Mouse (Mus musculus) midbrain, embryonic 11.5 days (tissue): ENCODE results near the gene Tbl1xr1. TPM values are rescaled to one million over a fixed set of nuclear protein-coding genes. Genes with fewer than 3 reads are reported as not detected.

ENCODE experiments used
- ATAC-seq: fragments of 200-750 bp; cut with Nextera tagmentation; 2 replicates; pipeline ENCODE4 v1.8.0; 2017; ENCODE audit warnings: moderate TSS enrichment, moderate library complexity; ENCODE audit not compliant: low FRiP score
- DNase-seq: peaks from one replicate; pipeline ENCODE4 v3.0.0; 2015; ENCODE audit warnings: low spot score; ENCODE audit errors: missing footprints
- H3K27ac ChIP-seq: fragments of 300-500 bp; sonication (generic); 2 replicates; pipeline ENCODE4 v1.5.1; 2014; ENCODE audit warnings: low read depth, low read length
- H3K27me3 ChIP-seq: fragments of 300-500 bp; sonication (generic); 2 replicates; pipeline ENCODE4 v1.6.1; 2014; ENCODE audit warnings: mild to moderate bottlenecking, low read length, moderate library complexity, mixed read lengths; ENCODE audit not compliant: control insufficient read depth, insufficient read depth
- H3K36me3 ChIP-seq: fragments of 300-500 bp; sonication (generic); 2 replicates; pipeline ENCODE4 v1.6.1; 2014; ENCODE audit warnings: mild to moderate bottlenecking, low read length, moderate library complexity, mixed read lengths; ENCODE audit not compliant: control insufficient read depth, insufficient read depth
- H3K4me1 ChIP-seq: fragments of 300-500 bp; sonication (generic); 2 replicates; pipeline ENCODE4 v1.6.1; 2014; ENCODE audit warnings: low read length; ENCODE audit not compliant: control insufficient read depth, insufficient read depth
- H3K4me2 ChIP-seq: fragments of 300-500 bp; sonication (generic); 2 replicates; pipeline ENCODE4 v1.6.1; 2014; ENCODE audit warnings: mild to moderate bottlenecking, moderate library complexity
- H3K4me3 ChIP-seq: fragments of 300-500 bp; sonication (generic); 2 replicates; pipeline ENCODE4 v1.5.1; 2014; ENCODE audit warnings: low read depth, low read length
- H3K9ac ChIP-seq: fragments of 300-500 bp; sonication (generic); 2 replicates; pipeline ENCODE4 v1.6.1; 2014; ENCODE audit warnings: low read length
- H3K9me3 ChIP-seq: fragments of 300-500 bp; sonication (generic); 2 replicates; pipeline ENCODE4 v1.6.1; 2016; ENCODE audit warnings: low read length; ENCODE audit not compliant: control insufficient read depth
- WGBS: fragments of 180-500 bp; shearing (Covaris S2); extraction: QIAGEN DNeasy Blood & Tissue Kit; methylation state at CpG from one replicate; pipeline ENCODE4 v1.1.7; 2014; 5-methylcytosine and 5-hydroxymethylcytosine counted together
- polyA plus RNA-seq: library from polyadenylated mRNA; unstranded; fragments of >200 nt; fragmentation: Nextera tagmentation; extraction: Ambion mirVana; gene quantifications from 2 replicates; pipeline ENCODE4 v1.2.1, GENCODE M21; 2014

Gene Tbl1xr1
- polyA plus RNA-seq, 1 experiment from 2014 or later, result 24.2 TPM

GRCm38 (mm10) chr3:22131277-22131676 lies 54.8 kb downstream of the Tbl1xr1 start:
- Histone ChIP-seq H3K4me3 (no peak overlapping the region), H3K27me3 (no peaks in the 10 kb centered on the region), H3K36me3 (no peaks in the 10 kb centered on the region), H3K4me1 (no peaks in the 10 kb centered on the region), H3K27ac (no peak overlapping the region), H3K9me3 (no peaks in the 10 kb centered on the region; the same call in 1 of the 2 replicates), H3K4me2 (no peak overlapping the region), H3K9ac (no peak overlapping the region)
- no peak for DNase-seq
- ATAC-seq, result no peak
- WGBS, result 95% methylated on average over 2 of the region's 2 CpGs

- no peak overlapping the region for H3K4me2 ChIP-seq
- H3K36me3 ChIP-seq, result no peaks in the 10 kb centered on the region
- ATAC-seq (no peak), DNase-seq (no peak)
- no peak overlapping the region for H3K27ac ChIP-seq
- no peak overlapping the region for H3K9ac ChIP-seq
- no peak overlapping the region for H3K4me3 ChIP-seq
- no peaks in the 10 kb centered on the region for H3K9me3 ChIP-seq
- no peaks in the 10 kb centered on the region for H3K4me1 ChIP-seq
- WGBS, result 92% methylated on average over 7 of the region's 7 CpGs
- H3K27me3 ChIP-seq, result no peaks in the 10 kb centered on the region
Observed at GRCm38 (mm10) chr3:22133626-22134025, 57.2 kb downstream of the Tbl1xr1 start.

GRCm38 (mm10) chr3:22137793-22138579 lies 61.5 kb downstream of the Tbl1xr1 start:
- WGBS, result 89% methylated on average over 9 of the region's 9 CpGs
- Histone ChIP-seq H3K4me2 (no peak overlapping the region), H3K9ac (no peak overlapping the region), H3K4me1 (no peaks in the 10 kb centered on the region), H3K9me3 (no peaks in the 10 kb centered on the region), H3K27me3 (no peaks in the 10 kb centered on the region), H3K27ac (no peak overlapping the region), H3K36me3 (no peaks in the 10 kb centered on the region), H3K4me3 (no peak overlapping the region)
- no peak for DNase-seq
- no peak for ATAC-seq

GRCm38 (mm10) chr3:22138580-22139099 lies 62.2 kb downstream of the Tbl1xr1 start:
- H3K36me3 ChIP-seq, result no peaks in the 10 kb centered on the region
- no peak overlapping the region for H3K9ac ChIP-seq
- H3K4me1 ChIP-seq, result no peaks in the 10 kb centered on the region
- WGBS, result 86% methylated on average over 2 of the region's 2 CpGs
- no peak for DNase-seq
- no peak for ATAC-seq
- H3K4me3 ChIP-seq, result no peak overlapping the region
- no peak overlapping the region for H3K4me2 ChIP-seq
- no peaks in the 10 kb centered on the region for H3K9me3 ChIP-seq
- no peak overlapping the region for H3K27ac ChIP-seq
- no peaks in the 10 kb centered on the region for H3K27me3 ChIP-seq

- Histone ChIP-seq H3K4me3 (no peak overlapping the region), H3K4me2 (no peak overlapping the region), H3K9me3 (no peaks in the 10 kb centered on the region), H3K36me3 (no peaks in the 10 kb centered on the region), H3K27me3 (no peaks in the 10 kb centered on the region), H3K27ac (no peak overlapping the region), H3K4me1 (no peaks in the 10 kb centered on the region), H3K9ac (no peak overlapping the region)
- DNase-seq (no peak), ATAC-seq (no peak)
- 80% methylated on average over 3 of the region's 3 CpGs for WGBS
Observed at GRCm38 (mm10) chr3:22140111-22140658, 63.7 kb downstream of the Tbl1xr1 start.

GRCm38 (mm10) chr3:22141984-22142719 lies 65.7 kb downstream of the Tbl1xr1 start:
- H3K4me1 ChIP-seq, result no peaks in the 10 kb centered on the region
- DNase-seq (no peak), ATAC-seq (no peak)
- no peaks in the 10 kb centered on the region for H3K36me3 ChIP-seq
- no peak overlapping the region for H3K4me3 ChIP-seq
- no peak overlapping the region for H3K4me2 ChIP-seq
- H3K27ac ChIP-seq, result no peak overlapping the region
- WGBS, result 94% methylated on average over 6 of the region's 6 CpGs
- H3K9ac ChIP-seq, result no peak overlapping the region
- no peaks in the 10 kb centered on the region for H3K9me3 ChIP-seq
- H3K27me3 ChIP-seq, result no peaks in the 10 kb centered on the region

GRCm38 (mm10) chr3:22142846-22143641 lies 66.6 kb downstream of the Tbl1xr1 start:
- no peaks in the 10 kb centered on the region for H3K9me3 ChIP-seq
- H3K4me3 ChIP-seq, result no peak overlapping the region
- H3K4me1 ChIP-seq, result no peaks in the 10 kb centered on the region
- H3K9ac ChIP-seq, result no peak overlapping the region
- no peak overlapping the region for H3K4me2 ChIP-seq
- no peaks in the 10 kb centered on the region for H3K36me3 ChIP-seq
- no peak for ATAC-seq
- DNase-seq, result no peak
- H3K27ac ChIP-seq, result no peak overlapping the region
- 83% methylated on average over 5 of the region's 5 CpGs for WGBS
- no peaks in the 10 kb centered on the region for H3K27me3 ChIP-seq

GRCm38 (mm10) chr3:22144255-22144654 lies 67.8 kb downstream of the Tbl1xr1 start:
- ATAC-seq (no peak), DNase-seq (no peak)
- Histone ChIP-seq H3K9me3 (no peaks in the 10 kb centered on the region), H3K4me3 (no peak overlapping the region), H3K4me2 (no peak overlapping the region), H3K9ac (no peak overlapping the region), H3K27me3 (no peaks in the 10 kb centered on the region), H3K27ac (no peak overlapping the region), H3K4me1 (no peaks in the 10 kb centered on the region), H3K36me3 (no peaks in the 10 kb centered on the region)
- 93% methylated on average over 2 of the region's 2 CpGs for WGBS
